Mouse (Mus musculus): ENCODE data around the gene Cabp4.
A peak's percentile ranks its signal among the peaks of the same experiment; 100 is the strongest.

DNA sequence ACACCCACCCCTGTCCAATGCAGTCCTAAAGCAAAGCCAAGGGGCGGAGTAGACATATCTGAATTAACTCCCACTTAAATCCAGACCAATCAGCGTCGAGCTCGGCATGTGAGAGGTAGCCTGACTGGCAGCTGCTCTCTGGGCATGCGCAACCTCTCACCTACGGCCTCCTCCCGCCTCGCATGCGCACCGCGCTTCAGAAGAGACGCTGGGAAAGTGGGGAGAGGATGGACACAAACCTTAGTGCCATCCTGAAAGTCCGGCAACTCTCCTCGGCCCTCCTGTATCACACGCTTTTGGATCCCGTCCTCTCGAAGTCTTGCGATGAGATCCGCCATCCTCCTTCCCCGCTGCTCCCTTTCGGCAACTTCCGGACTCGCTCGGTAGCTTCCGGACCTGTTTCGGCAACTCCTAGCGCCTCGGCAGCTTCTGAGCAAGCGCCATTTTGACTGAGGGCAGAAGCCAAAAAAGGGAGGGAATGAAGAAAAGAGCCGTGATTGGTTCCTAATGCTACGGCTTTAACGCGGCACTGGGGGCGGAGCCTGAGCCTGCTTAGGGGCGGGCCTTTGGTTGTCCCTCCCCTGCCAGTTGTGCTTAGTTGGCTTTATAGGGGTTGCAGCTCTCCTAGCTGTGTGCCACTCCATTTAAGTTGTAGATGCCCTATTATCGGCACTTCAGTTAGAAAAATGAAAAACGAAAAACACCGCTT is 22.6 kb downstream of the Cabp4 start:
- TF ChIP-seq CTCF (IDR thresholded peaks at IDR 0.05; ENCODE audit: extremely low read depth, insufficient read depth, low read length) (no peak), POLR2A (IDR thresholded peaks at IDR 0.05; ENCODE audit: extremely low read depth, insufficient read depth, low read length) (peak; percentile 82)

All from cortical plate, adult 2 months (tissue).